Mouse (Mus musculus) ES-E14 (cell line): ENCODE results near the gene Apoh. TPM values are rescaled to one million over a fixed set of nuclear protein-coding genes. Genes with fewer than 3 reads are reported as not detected.

ENCODE experiments used
- DNase-seq: peaks from one replicate; pipeline ENCODE4 v3.0.0-alpha.2; 2013; ENCODE audit warnings: low read depth, low spot score
- H3K27ac ChIP-seq: 2 replicates; pipeline ENCODE4 v1.5.1; 2012; ENCODE audit warnings: low read depth, mild to moderate bottlenecking, low read length, moderate library complexity, mixed read lengths; ENCODE audit not compliant: poor library complexity, insufficient read depth, severe bottlenecking
- H3K36me3 ChIP-seq: 2 replicates; pipeline ENCODE4 v1.6.1; 2012; ENCODE audit warnings: mild to moderate bottlenecking, low read length, moderate library complexity, mixed read lengths; ENCODE audit not compliant: control insufficient read depth, poor library complexity, insufficient read depth, severe bottlenecking
- H3K4me1 ChIP-seq, 2 experiments: fragments of 150-350 bp in 1 of 2; sonication (generic) in 1 of 2; 2 replicates each; pipeline ENCODE4 v1.6.1; 2012; ENCODE audit warnings: low read length in 2 of 2, mild to moderate bottlenecking in 1 of 2, mixed read lengths in 1 of 2; ENCODE audit not compliant: control insufficient read depth in 2 of 2, insufficient read depth in 2 of 2, poor library complexity in 1 of 2
- H3K4me3 ChIP-seq, 2 experiments: fragments of 150-350 bp in 1 of 2; sonication (generic) in 1 of 2; 2 replicates each; pipeline ENCODE4 v1.5.1; 2012; ENCODE audit warnings: low read length in 2 of 2, low read depth in 1 of 2, mild to moderate bottlenecking in 1 of 2, mixed read lengths in 1 of 2; ENCODE audit not compliant: insufficient read depth in 1 of 2, poor library complexity in 1 of 2, severe bottlenecking in 1 of 2
- H3K9ac ChIP-seq: 2 replicates; pipeline ENCODE4 v1.6.1; 2012; ENCODE audit warnings: low read depth, mild to moderate bottlenecking, low read length, mixed read lengths; ENCODE audit not compliant: poor library complexity, insufficient read depth, severe bottlenecking
- H3K9me3 ChIP-seq: fragments of 150-350 bp; sonication (generic); 2 replicates; pipeline ENCODE4 v1.6.1; 2012; ENCODE audit warnings: low read depth, mild to moderate bottlenecking, low read length; ENCODE audit not compliant: control insufficient read depth, insufficient read depth
- CHD2 ChIP-seq: IDR thresholded peaks from 2 replicates; pipeline ENCODE4 v1.6.1; 2014; ENCODE audit warnings: mild to moderate bottlenecking, low read depth, low read length, inconsistent platforms
- HCFC1 ChIP-seq: IDR thresholded peaks from 2 replicates; pipeline ENCODE4 v1.6.1; 2012; ENCODE audit warnings: low read length, inconsistent platforms, borderline replicate concordance; ENCODE audit not compliant: insufficient read depth
- MAFK ChIP-seq: IDR thresholded peaks from 2 replicates; pipeline ENCODE4 v1.6.1; 2014; ENCODE audit warnings: mild to moderate bottlenecking, low read depth, low read length, inconsistent platforms; ENCODE audit not compliant: insufficient read depth
- ZC3H11A ChIP-seq: IDR thresholded peaks from 2 replicates; pipeline ENCODE4 v1.6.1; 2012; ENCODE audit warnings: low read depth, mild to moderate bottlenecking, inconsistent platforms, low read length, borderline replicate concordance
- ZNF384 ChIP-seq: IDR thresholded peaks from 2 replicates; pipeline ENCODE4 v1.6.1; 2012; ENCODE audit warnings: low read depth, low read length, inconsistent platforms
- in situ Hi-C, 2 experiments: fragments of 600-800 bp; cut with MboI; formaldehyde crosslinking; loops; one replicate each; pipeline ENCODE4 v1.15.1; 2025; ENCODE audit warnings: low sequenced_read_pairs in 2 of 2, inconsistent platforms in 1 of 2; ENCODE audit not compliant: unreplicated experiment in 2 of 2
- total RNA-seq: library from RNA; depleted of rRNA; stranded (reverse); fragments of 300-350 nt; gene quantifications from 2 replicates; pipeline ENCODE4 v1.2.3, GENCODE M21; 2012

Gene Apoh
- total RNA-seq, 1 experiment: not detected

- H3K27ac ChIP-seq: no peak overlapping the region; the same call in 1 of the 2 replicates
- DNase-seq: peak; percentile 51
- peak overlapping the region in 1 of 2 experiments; percentile 52; a peak in 2 of 4 replicates for H3K4me3 ChIP-seq
- no peaks in the 10 kb centered on the region for H3K9me3 ChIP-seq
- in situ Hi-C loops: no loop called here
- TF ChIP-seq ZC3H11A (no peak), MAFK (no peak), CHD2 (no peak), HCFC1 (no peak), ZNF384 (no peak)
- H3K4me1 ChIP-seq: peaks cover 0 to 7% of the 10 kb centered on the region in 2 experiments; a peak in 2 of 4 replicates
- H3K36me3 ChIP-seq: no peaks in the 10 kb centered on the region
- no peak overlapping the region for H3K9ac ChIP-seq
Measured at GRCm38 (mm10) chr11:108424111-108424510, 81.0 kb downstream of the Apoh start.

GRCm38 (mm10) chr11:108424889-108425591 is 81.9 kb downstream of the Apoh start, which contains the start of gene Cep112:
Gene Cep112 (plus strand): TSS chr11:108425192.
- peak; percentile 99 for DNase-seq
- H3K27ac ChIP-seq: peak within 1 kb of the TSS; percentile 8
- in situ Hi-C loops: no loop called here

GRCm38 (mm10) chr11:108425592-108425921 is 82.4 kb downstream of the Apoh start:
- Histone ChIP-seq H3K9me3 (no peaks in the 10 kb centered on the region), H3K36me3 (no peaks in the 10 kb centered on the region), H3K4me1 (peaks cover 0 to 6% of the 10 kb centered on the region in 2 experiments; a peak in 2 of 4 replicates), H3K9ac (peak overlapping the region; percentile 62), H3K4me3 (peak overlapping the region; percentile 70 to 76), H3K27ac (peak overlapping the region; percentile 8; the same call in 1 of the 2 replicates)
- no peak for TF ChIP-seq MAFK
- TF ChIP-seq CHD2: no peak
- no peak for TF ChIP-seq ZNF384
- no peak for TF ChIP-seq HCFC1
- no peak for TF ChIP-seq ZC3H11A
- DNase-seq: no peak
- in situ Hi-C loops: no loop called here

More at GRCm38 (mm10) chr11:108424889-108425591, 81.9 kb downstream of the Apoh start, which contains the start of gene Cep112:
- no peaks in the 10 kb centered on the region for H3K9me3 ChIP-seq
- H3K4me3 ChIP-seq: peak within 1 kb of the TSS; percentile 70 to 76
- peak within 1 kb of the TSS; percentile 62 for H3K9ac ChIP-seq
- peaks cover 0 to 7% of the 10 kb centered on the region in 2 experiments; a peak in 2 of 4 replicates for H3K4me1 ChIP-seq
- TF ChIP-seq HCFC1 (no peak; the same call in 1 of the 2 replicates), ZNF384 (no peak), ZC3H11A (no peak), MAFK (no peak), CHD2 (no peak)
- no peaks in the 10 kb centered on the region for H3K36me3 ChIP-seq

- no peaks in the 10 kb centered on the region for H3K36me3 ChIP-seq
- in situ Hi-C loops: no loop called here
- no peak overlapping the region for H3K27ac ChIP-seq
- TF ChIP-seq ZC3H11A (no peak), CHD2 (no peak), HCFC1 (no peak), ZNF384 (no peak), MAFK (no peak)
- DNase-seq: no peak
- H3K9me3 ChIP-seq: no peaks in the 10 kb centered on the region
- no peak overlapping the region for H3K9ac ChIP-seq
- peaks cover 0 to 5% of the 10 kb centered on the region in 2 experiments; a peak in 2 of 4 replicates for H3K4me1 ChIP-seq
- no peak overlapping the region; a peak in 1 of 4 replicates for H3K4me3 ChIP-seq
Measured at GRCm38 (mm10) chr11:108426086-108426485, 82.9 kb downstream of the Apoh start.
